ENCODE assay signal across 35 mouse cellular contexts in the genomic region with DNA sequence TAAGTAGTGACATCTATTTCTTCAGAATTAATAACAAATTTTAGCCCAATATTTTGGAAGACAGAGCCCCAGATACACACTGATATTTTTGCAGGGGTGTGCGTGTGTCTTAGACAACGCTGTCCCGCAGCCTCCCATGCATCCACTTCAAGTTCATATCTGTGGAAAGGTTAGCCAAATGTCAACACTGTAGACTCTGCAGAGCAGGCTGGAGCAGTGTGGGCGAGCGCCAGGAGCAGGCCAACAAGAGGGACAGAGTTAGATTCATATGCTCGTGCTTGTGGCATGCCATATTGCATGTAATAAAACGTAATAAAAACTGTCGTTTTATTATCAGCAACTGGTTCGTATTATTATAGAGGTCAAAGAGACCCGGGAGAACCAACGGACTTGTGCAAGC. TPM values are rescaled to one million over a fixed set of nuclear protein-coding genes. Genes with fewer than 3 reads are reported as not detected.
DNase-seq lines count a peak whose midpoint lies in the region; ATAC-seq and TF ChIP-seq lines count a peak whose summit lies in the region.
"Had no signal": no experiment of that assay in that cellular context is flagged by ENCODE, and none has a peak within 500 bp of the region (broad histone marks: within the 10 kb centered on the region; RNA-seq: fewer than 3 reads in every experiment).

No protein-coding gene starts in this region.

- H3K4me3 ChIP-seq in kidney, embryonic 16.5 days (ENCODE audit: low read length), result no peak overlapping the region
- H3K4me3 ChIP-seq in lung, embryonic 14.5 days (ENCODE audit: low read depth, low read length), result no peak overlapping the region
- H3K4me3 ChIP-seq: forebrain, embryonic 12.5 days; hindbrain, embryonic 13.5 days; megakaryocyte, embryonic 14.5 days; midbrain, embryonic 12.5 days; myocyte; neural tube, embryonic 12.5 days had no signal

- WGBS in kidney, embryonic 16.5 days, result 67% methylated on average over 11 of the region's 11 CpGs
- 47% methylated on average over 11 of the region's 11 CpGs for WGBS in lung, embryonic 14.5 days

- no peak overlapping the region for H3K27ac ChIP-seq in kidney, embryonic 16.5 days (ENCODE audit: low read length)
- no peak overlapping the region for H3K27ac ChIP-seq in lung, embryonic 14.5 days (ENCODE audit: low read depth)
- H3K27ac ChIP-seq: forebrain, embryonic 12.5 days; hindbrain, embryonic 13.5 days; midbrain, embryonic 12.5 days; neural tube, embryonic 12.5 days had no signal

- ATAC-seq in kidney, embryonic 16.5 days (ENCODE audit: low FRiP score, low TSS enrichment), result peak; percentile 54; the same call in 1 of the 2 replicates
- peak; percentile 63; the same call in 1 of the 2 replicates for ATAC-seq in lung, embryonic 14.5 days (ENCODE audit: insufficient read depth)
- ATAC-seq: activated CD4-positive, CD25-positive, alpha-beta regulatory T cell, adult 4 months; intestine, embryonic 16.5 days had no signal

- intact Hi-C loops in heart, postnatal 25 days (cut with DNase I), result no loop called here

- TF ChIP-seq CTCF in lung, embryonic 14.5 days (IDR thresholded peaks at IDR 0.05; ENCODE audit: low read depth), result no peak

- no peak overlapping the region for H3K9ac ChIP-seq in kidney, embryonic 16.5 days (replicated peaks; ENCODE audit: low read length)
- no peak overlapping the region for H3K9ac ChIP-seq in lung, embryonic 14.5 days
- H3K9ac ChIP-seq: forebrain, embryonic 12.5 days; hindbrain, embryonic 13.5 days; midbrain, embryonic 12.5 days; neural tube, embryonic 12.5 days had no signal

- peaks cover 9% of the 10 kb centered on the region for H3K4me1 ChIP-seq in kidney, embryonic 16.5 days (ENCODE audit: insufficient read depth, low read length)
- H3K4me1 ChIP-seq in lung, embryonic 14.5 days (ENCODE audit: insufficient read depth), result no peaks in the 10 kb centered on the region
- H3K4me1 ChIP-seq: megakaryocyte, embryonic 14.5 days; neural tube, embryonic 12.5 days had no signal

- no peaks in the 10 kb centered on the region for H3K36me3 ChIP-seq in kidney, embryonic 16.5 days (ENCODE audit: insufficient read depth, low read length)
- no peaks in the 10 kb centered on the region for H3K36me3 ChIP-seq in lung, embryonic 14.5 days (ENCODE audit: insufficient read depth)
- H3K36me3 ChIP-seq: forebrain, embryonic 12.5 days; hindbrain, embryonic 13.5 days; midbrain, embryonic 12.5 days; neural tube, embryonic 12.5 days had no signal

- no peak overlapping the region for H3K4me2 ChIP-seq in kidney, embryonic 16.5 days (replicated peaks; ENCODE audit: low read depth, low read length)
- no peak overlapping the region for H3K4me2 ChIP-seq in lung, embryonic 14.5 days
- H3K4me2 ChIP-seq: forebrain, embryonic 12.5 days; hindbrain, embryonic 13.5 days; liver, embryonic 11.5 days; midbrain, embryonic 12.5 days; neural tube, embryonic 12.5 days had no signal

- H3K9me3 ChIP-seq in kidney, embryonic 16.5 days (ENCODE audit: low read length), result peaks cover 5% of the 10 kb centered on the region
- no peaks in the 10 kb centered on the region for H3K9me3 ChIP-seq in lung, embryonic 14.5 days (ENCODE audit: low read depth, low read length)
- H3K9me3 ChIP-seq: forebrain, embryonic 12.5 days; hindbrain, embryonic 13.5 days; midbrain, embryonic 12.5 days; neural tube, embryonic 12.5 days had no signal

- DNase-seq in heart, adult 11 months, result peak; percentile 89
- DNase-seq in heart, postnatal 25 days (ENCODE audit: low spot score), result no peak
- no peak for DNase-seq in kidney, adult 18-20 months
- peak; percentile 20 for DNase-seq in lung, embryonic 14.5 days
- DNase-seq in lung, postnatal 10 days, result no peak
- DNase-seq in testis, postnatal 14 days (ENCODE audit: low spot score), result no peak
- DNase-seq in right cerebral cortex, postnatal 4 days, result no peak
- DNase-seq: adrenal gland, adult 2 months; adrenal gland, postnatal 36 days; cerebellum, adult 18-20 months; cerebellum, postnatal 14 days; gastrocnemius, postnatal 10 days; kidney, postnatal 36 days; layer of hippocampus, postnatal 36 days; left cerebral cortex, postnatal 4 days; lung, postnatal 4 days; right cerebral cortex, adult 18-20 months; thymus, postnatal 4 days had no signal

- no peaks in the 10 kb centered on the region for H3K27me3 ChIP-seq in kidney, embryonic 16.5 days (ENCODE audit: insufficient read depth, low read length)
- H3K27me3 ChIP-seq in lung, embryonic 14.5 days (ENCODE audit: insufficient read depth, low read length), result no peaks in the 10 kb centered on the region
- H3K27me3 ChIP-seq: CH12.LX; forebrain, embryonic 12.5 days; hindbrain, embryonic 13.5 days; megakaryocyte, embryonic 14.5 days; midbrain, embryonic 12.5 days; neural tube, embryonic 12.5 days had no signal

RNA-seq across cellular contexts. Expression of a gene that starts 57.3 kb away (rescaled TPM):
- not detected for total RNA-seq in heart, postnatal 25 days (2021)
- polyA plus RNA-seq in kidney, embryonic 16.5 days (2015; fragmentation: Nextera tagmentation; extraction: Ambion mirVana), result 3.2 and 4.0 TPM in 2 replicates
- 0.66 and 0.68 TPM in 2 replicates for polyA plus RNA-seq in lung, embryonic 14.5 days (2014; fragmentation: Nextera tagmentation; extraction: Ambion mirVana)
- total RNA-seq: adrenal gland, adult 2 months; adrenal gland, postnatal 36 days; CH12.LX; ES-E14; gastrocnemius, postnatal 10 days; heart, postnatal 36 days had no signal
- polyA plus RNA-seq: activated CD4-positive, CD25-positive, alpha-beta regulatory T cell, adult 4 months; C2C12; liver, embryonic 16.5 days; myocyte; spleen, adult 2 months; thymus, postnatal 0 days had no signal

Comparison
In these comparisons a context has a peak if more than half of its experiments do, and no peak if none do; other contexts are left out.
1. DNase-seq: peak in heart, adult 11 months (single experiment) and lung, embryonic 14.5 days (single experiment); none in heart, postnatal 25 days (single experiment), kidney, adult 18-20 months (single experiment), lung, postnatal 10 days (single experiment), testis, postnatal 14 days (single experiment) and right cerebral cortex, postnatal 4 days (single experiment).